Mouse (Mus musculus): ENCODE measurements around the gene Fgfr2.

DNA sequence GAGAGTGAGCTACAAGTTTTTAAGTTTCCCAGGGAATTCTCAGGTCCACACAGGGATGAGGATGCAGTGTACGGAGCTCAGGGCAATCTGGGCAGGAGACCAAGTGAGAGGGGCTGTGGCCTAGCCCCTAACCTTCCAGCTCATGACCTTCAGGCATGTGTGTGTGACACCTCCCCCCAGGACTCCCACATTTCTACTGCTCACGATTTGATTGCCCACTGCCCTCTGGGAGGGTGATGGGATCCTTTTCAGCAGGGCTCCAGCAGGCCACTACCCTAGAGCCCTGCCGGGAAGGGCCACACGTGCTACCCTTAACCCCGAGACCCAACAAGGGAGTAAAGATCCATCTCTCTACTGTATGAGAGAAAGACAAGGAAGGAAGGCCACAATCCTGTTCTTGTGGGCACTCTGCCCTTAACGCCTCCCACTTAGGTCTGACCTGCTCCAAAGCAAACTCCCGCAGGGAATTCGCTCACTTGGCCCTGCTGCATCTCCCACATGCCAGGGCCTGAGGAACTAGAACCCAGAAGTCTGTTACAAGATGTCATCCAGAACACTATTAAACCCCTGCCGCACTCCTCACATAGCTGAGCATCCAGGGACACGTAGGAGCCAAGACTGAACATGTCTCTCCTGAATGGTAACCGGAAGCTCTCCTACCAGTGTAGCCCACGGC lies 24.9 kb downstream of the Fgfr2 start:
- TF ChIP-seq EP300 (IDR thresholded peaks at IDR 0.05) (no peak), CTCF (IDR thresholded peaks at IDR 0.05) (no peak)
